Mouse (Mus musculus) liver, postnatal 0 days (tissue): ENCODE measurements around the gene Gm2696.

Experiments
- CTCF ChIP-seq: sonication (generic); IDR thresholded peaks from 2 replicates; pipeline ENCODE4 v1.5.1; 2016; ENCODE audit warnings: antibody characterized with exemption, low read depth
- EP300 ChIP-seq: IDR thresholded peaks from 2 replicates; pipeline ENCODE4 v1.6.1; 2016; ENCODE audit warnings: antibody characterized with exemption, low read depth, mild to moderate bottlenecking

- no peak for TF ChIP-seq EP300
- TF ChIP-seq CTCF: no peak
These were observed 44.8 kb upstream of the Gm2696 start for GRCm38 (mm10) chr10:77769727-77770126.
